Mouse (Mus musculus) liver, embryonic 12.5 days (tissue): ENCODE measurements around the gene Fbln2. TPM values are rescaled to one million over a fixed set of nuclear protein-coding genes. Genes with fewer than 3 reads are reported as not detected.
A peak's percentile ranks its signal among the peaks of the same experiment; 100 is the strongest.

Experiments
- ATAC-seq: fragments of 200-750 bp; cut with Nextera tagmentation; 2 replicates; pipeline ENCODE4 v1.8.0; 2017; ENCODE audit warnings: moderate number of reproducible peaks, mild to moderate bottlenecking, moderate library complexity
- H3K27ac ChIP-seq: fragments of 300-500 bp; sonication (generic); 2 replicates; pipeline ENCODE4 v1.5.1; 2016; ENCODE audit warnings: mild to moderate bottlenecking
- H3K27me3 ChIP-seq: fragments of 300-500 bp; sonication (generic); replicated peaks from 2 replicates; pipeline ENCODE4 v1.6.1; 2016; ENCODE audit warnings: mild to moderate bottlenecking, moderate library complexity
- H3K36me3 ChIP-seq: fragments of 300-500 bp; sonication (generic); 2 replicates; pipeline ENCODE4 v1.6.1; 2016; ENCODE audit warnings: mild to moderate bottlenecking, moderate library complexity
- H3K4me1 ChIP-seq: fragments of 300-500 bp; sonication (generic); 2 replicates; pipeline ENCODE4 v1.6.1; 2016
- H3K4me2 ChIP-seq: fragments of 300-500 bp; sonication (generic); 2 replicates; pipeline ENCODE4 v1.6.1; 2016; ENCODE audit warnings: mild to moderate bottlenecking, moderate library complexity
- H3K4me3 ChIP-seq: fragments of 300-500 bp; sonication (generic); 2 replicates; pipeline ENCODE4 v1.5.1; 2016; ENCODE audit warnings: mild to moderate bottlenecking, moderate library complexity
- H3K9ac ChIP-seq: fragments of 300-500 bp; sonication (generic); 2 replicates; pipeline ENCODE4 v1.6.1; 2016; ENCODE audit warnings: mild to moderate bottlenecking, moderate library complexity
- H3K9me3 ChIP-seq: fragments of 300-500 bp; sonication (generic); replicated peaks from 2 replicates; pipeline ENCODE4 v1.6.1; 2016; ENCODE audit warnings: mild to moderate bottlenecking, moderate library complexity
- WGBS: fragments of 180-500 bp; shearing (Covaris S2); methylation state at CpG from one replicate; pipeline ENCODE4 v1.1.7; 2016; ENCODE audit not compliant: insufficient replicate concordance; 5-methylcytosine and 5-hydroxymethylcytosine counted together
- polyA plus RNA-seq: library from polyadenylated mRNA; unstranded; fragments of >200 nt; fragmentation: Nextera tagmentation; extraction: Ambion mirVana; gene quantifications from 2 replicates; pipeline ENCODE4 v1.2.1, GENCODE M21; 2016

Fbln2 gene
- polyA plus RNA-seq, 1 experiment from 2014 or later = 15.9 TPM

DNA sequence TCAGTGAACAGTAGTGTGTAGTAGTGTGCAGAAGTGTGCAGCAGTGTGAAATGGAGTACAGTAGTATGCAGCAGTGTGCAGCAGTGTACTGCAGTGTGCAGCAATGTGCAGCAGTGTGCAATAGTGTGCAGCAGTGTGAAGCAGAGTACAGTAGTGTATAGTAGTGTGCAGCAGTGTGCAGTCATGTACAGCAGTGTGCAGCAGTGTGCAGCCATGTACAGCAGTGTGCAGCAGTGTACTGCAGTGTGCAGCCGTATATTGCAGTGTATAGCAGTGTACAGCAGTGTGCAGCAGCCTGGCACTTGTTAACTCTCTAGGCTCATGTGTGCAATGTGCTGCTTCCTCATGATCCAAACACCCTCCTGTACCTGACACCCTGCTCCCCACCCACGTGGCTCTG lies 13.8 kb upstream of the Fbln2 start:
- Histone ChIP-seq H3K4me3 (no peak overlapping the region), H3K27ac (no peak overlapping the region), H3K4me1 (0 out of 2 replicates have a peak, but pooled peaks cover 5% of the 10 kb centered on the region), H3K9me3 (no peaks in the 10 kb centered on the region), H3K36me3 (no peaks in the 10 kb centered on the region), H3K9ac (no peak overlapping the region), H3K4me2 (no peak overlapping the region), H3K27me3 (peaks cover 19% of the 10 kb centered on the region)
- WGBS = 45% methylated on average over 2 of the region's 2 CpGs
- ATAC-seq = peak; percentile 5; the same call in 1 of the 2 replicates

DNA sequence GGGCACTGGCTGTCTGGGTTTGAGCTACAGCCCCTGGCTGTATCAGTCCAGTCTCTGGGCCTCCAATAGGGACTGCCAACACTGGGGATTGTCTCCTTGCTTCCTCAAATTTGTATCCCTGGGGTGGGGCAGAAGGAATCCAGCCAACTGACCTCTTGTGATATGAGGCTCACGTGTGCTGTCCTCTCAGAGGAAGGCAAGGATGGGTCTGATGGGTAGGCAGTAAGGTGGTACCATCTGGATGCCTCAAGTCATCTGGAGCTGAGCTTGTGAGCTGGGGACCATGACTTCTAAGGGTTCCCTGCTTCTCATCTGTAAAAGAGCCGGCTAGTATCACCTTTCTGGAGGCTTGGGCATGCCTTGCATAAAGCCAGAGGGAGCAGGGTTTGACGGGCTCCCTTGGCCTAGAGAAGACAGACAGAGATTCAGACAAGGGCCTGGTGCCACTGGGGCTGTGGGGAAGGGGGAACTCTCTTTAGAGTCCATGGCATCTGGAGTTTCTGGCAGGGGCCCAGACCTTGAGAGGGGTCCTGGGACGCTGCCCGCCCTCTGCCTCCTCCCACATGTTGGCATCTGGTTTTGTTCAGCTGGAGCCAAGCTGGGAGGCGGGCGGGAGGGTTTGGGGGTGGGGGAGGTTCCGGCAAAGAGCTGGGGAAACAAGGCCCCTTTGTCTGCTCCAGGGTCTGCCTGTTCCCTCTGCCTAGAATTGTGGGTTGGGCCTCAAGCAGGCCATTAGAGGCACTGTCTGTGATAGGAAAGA lies 11.6 kb upstream of the Fbln2 start:
- H3K27ac ChIP-seq = no peak overlapping the region
- no peak overlapping the region for H3K4me2 ChIP-seq
- H3K4me1 ChIP-seq = no peaks in the 10 kb centered on the region
- ATAC-seq = no peak
- H3K4me3 ChIP-seq = no peak overlapping the region
- WGBS = 53% methylated on average over 8 of the region's 8 CpGs
- peaks cover 19% of the 10 kb centered on the region for H3K27me3 ChIP-seq
- H3K9ac ChIP-seq = no peak overlapping the region
- no peaks in the 10 kb centered on the region for H3K9me3 ChIP-seq
- H3K36me3 ChIP-seq = no peaks in the 10 kb centered on the region

DNA sequence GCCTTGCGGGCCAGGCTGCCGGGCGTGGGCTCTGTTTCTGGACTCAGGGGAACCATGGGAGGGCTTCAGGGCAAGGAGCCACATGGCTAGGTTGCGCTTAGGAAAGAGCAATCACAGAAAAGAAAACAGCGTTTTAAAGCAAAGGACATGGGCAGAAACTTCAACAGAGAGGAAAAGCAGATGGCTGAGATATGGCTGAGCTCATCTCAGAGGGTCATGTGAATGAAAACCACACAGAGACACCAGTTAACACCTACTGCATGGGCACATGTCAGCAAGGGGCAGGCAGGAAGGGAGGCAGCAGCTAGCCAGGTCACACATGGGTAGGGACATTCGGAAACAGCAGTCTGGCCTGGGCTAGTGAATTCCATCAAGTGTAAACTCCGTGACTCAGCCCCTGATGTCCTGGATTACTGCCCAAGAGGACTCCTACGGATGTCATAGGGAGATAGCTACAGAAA lies 10.3 kb upstream of the Fbln2 start:
- Histone ChIP-seq H3K27ac (no peak overlapping the region), H3K9ac (no peak overlapping the region), H3K36me3 (no peaks in the 10 kb centered on the region), H3K4me3 (no peak overlapping the region), H3K27me3 (peaks cover 25% of the 10 kb centered on the region), H3K4me2 (no peak overlapping the region), H3K4me1 (no peaks in the 10 kb centered on the region), H3K9me3 (no peaks in the 10 kb centered on the region)
- 64% methylated on average over 8 of the region's 8 CpGs for WGBS
- no peak for ATAC-seq

DNA sequence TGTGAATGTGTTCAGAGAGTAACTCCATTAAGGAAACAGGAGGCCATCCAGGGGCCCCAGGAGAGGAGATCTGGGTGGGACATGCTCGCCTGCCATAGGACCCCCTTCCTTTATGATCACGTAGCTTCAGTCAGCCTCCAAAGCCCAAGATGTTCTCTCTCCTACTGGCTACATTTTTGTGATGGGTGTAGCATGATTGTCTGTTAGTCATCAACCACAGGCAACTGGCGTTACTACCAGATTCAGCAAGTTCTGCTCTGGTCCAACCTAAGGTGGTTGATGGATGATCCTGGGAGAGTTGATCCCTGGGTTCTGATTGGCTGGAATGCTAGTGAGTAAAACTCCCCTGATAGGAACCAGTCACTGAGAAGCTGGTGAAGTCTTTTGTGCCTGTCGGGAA lies 9.7 kb upstream of the Fbln2 start:
- Histone ChIP-seq H3K4me1 (no peaks in the 10 kb centered on the region), H3K9me3 (no peaks in the 10 kb centered on the region), H3K27me3 (peaks cover 30% of the 10 kb centered on the region), H3K36me3 (no peaks in the 10 kb centered on the region), H3K4me3 (no peak overlapping the region), H3K9ac (no peak overlapping the region), H3K27ac (no peak overlapping the region), H3K4me2 (no peak overlapping the region)
- no peak for ATAC-seq
- 51% methylated on average over 4 of the region's 4 CpGs for WGBS

DNA sequence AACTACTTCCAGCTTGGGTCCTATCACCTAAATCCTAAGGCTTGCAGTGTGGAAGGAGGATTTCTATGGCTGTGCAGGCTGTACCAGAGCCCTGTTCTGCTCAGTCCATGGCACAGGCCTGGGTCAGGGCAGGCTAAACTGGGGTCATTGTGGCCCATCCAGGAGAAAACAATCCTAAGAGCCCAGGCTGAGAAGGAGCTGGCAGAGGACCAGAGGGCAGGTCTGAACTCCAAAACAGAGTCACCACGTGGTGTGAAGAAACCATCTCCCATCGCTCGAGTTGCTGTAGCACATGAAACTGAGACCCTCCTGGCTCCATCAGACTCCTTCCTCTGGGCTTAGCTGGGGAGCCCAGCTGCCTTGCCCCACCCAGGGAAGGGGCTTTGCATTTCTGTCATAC lies 6.9 kb upstream of the Fbln2 start:
- WGBS = 57% methylated on average over 3 of the region's 3 CpGs
- no peak overlapping the region for H3K27ac ChIP-seq
- H3K4me3 ChIP-seq = no peak overlapping the region
- no peaks in the 10 kb centered on the region for H3K36me3 ChIP-seq
- no peaks in the 10 kb centered on the region for H3K9me3 ChIP-seq
- no peak overlapping the region for H3K4me2 ChIP-seq
- H3K9ac ChIP-seq = no peak overlapping the region
- no peak for ATAC-seq
- H3K4me1 ChIP-seq = no peaks in the 10 kb centered on the region
- H3K27me3 ChIP-seq = peaks cover 50% of the 10 kb centered on the region

DNA sequence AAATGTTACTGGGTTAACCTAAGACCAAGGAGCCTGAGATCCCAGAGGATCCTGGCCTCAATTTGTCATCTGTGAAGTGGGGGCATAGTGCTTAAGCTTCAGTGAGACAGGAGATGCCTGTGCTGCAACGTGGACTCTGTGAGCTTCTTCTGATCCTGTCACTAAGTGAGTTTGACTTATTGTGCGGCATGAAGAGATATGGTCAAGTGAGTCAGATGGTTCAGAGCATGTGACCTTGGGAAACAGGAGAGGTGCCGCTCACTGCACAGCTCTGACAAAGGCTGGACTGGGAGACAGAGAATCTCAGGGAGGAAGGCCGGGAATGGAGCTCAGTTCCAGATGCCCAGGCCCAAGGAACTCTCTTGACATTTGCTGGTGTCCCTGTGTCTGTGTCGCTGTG lies 6.5 kb upstream of the Fbln2 start:
- no peak overlapping the region for H3K4me2 ChIP-seq
- H3K4me1 ChIP-seq = no peaks in the 10 kb centered on the region
- peaks cover 51% of the 10 kb centered on the region for H3K27me3 ChIP-seq
- H3K36me3 ChIP-seq = no peaks in the 10 kb centered on the region
- H3K27ac ChIP-seq = no peak overlapping the region
- H3K9ac ChIP-seq = no peak overlapping the region
- H3K9me3 ChIP-seq = no peaks in the 10 kb centered on the region
- no peak overlapping the region for H3K4me3 ChIP-seq
- 45% methylated on average over 5 of the region's 5 CpGs for WGBS
- no peak for ATAC-seq

DNA sequence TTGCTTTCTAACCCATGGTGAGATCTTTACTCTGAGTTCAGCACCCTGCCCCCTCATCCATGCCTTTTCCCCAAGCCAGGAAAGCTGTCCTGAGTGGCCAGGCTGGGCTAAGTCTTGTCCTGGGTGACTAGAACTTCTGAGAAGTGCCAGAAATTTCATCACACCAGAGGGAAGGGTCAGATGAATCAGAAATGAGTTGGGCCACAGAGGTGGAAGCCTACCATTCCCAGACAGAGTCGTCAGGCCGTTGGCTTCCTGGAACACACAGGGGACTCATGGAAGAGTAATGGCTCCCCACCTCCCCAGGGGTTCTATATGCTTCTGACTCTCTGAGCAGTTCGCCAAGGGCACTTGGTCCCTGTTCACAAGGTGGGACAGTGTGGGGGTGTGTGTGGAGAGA lies 4.8 kb upstream of the Fbln2 start:
- ATAC-seq = no peak
- Histone ChIP-seq H3K4me3 (no peak overlapping the region), H3K36me3 (no peaks in the 10 kb centered on the region), H3K4me2 (no peak overlapping the region), H3K27ac (no peak overlapping the region), H3K9ac (no peak overlapping the region), H3K9me3 (no peaks in the 10 kb centered on the region), H3K27me3 (peaks cover 59% of the 10 kb centered on the region), H3K4me1 (no peaks in the 10 kb centered on the region; the same call in 1 of the 2 replicates)
- 43% methylated on average over 3 of the region's 3 CpGs for WGBS

DNA sequence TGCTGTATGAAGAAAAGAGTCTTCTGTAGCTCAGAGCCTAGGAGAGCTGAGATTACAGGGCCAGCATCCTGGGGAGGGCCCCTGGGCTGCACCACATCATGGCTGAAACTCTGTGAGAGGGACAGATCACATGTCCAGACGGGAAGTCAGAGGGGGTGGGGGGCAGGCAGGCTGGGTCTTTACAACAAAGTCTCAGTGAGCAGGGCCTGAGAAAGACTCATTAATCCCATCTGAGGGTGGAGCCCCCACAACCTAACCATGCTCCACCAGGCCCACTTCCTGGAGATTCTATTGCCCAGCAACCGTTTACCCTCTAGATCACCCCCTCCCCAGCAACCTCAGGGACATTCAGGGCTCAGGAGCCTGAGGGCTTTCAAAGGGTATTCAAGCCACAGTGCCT lies 2.5 kb upstream of the Fbln2 start:
- H3K27me3 ChIP-seq = peaks cover 74% of the 10 kb centered on the region
- no peak overlapping the region for H3K9ac ChIP-seq
- no peak for ATAC-seq
- 13% methylated on average over 2 of the region's 2 CpGs for WGBS
- H3K4me2 ChIP-seq = no peak overlapping the region
- no peaks in the 10 kb centered on the region for H3K9me3 ChIP-seq
- no peaks in the 10 kb centered on the region for H3K36me3 ChIP-seq
- H3K4me3 ChIP-seq = no peak overlapping the region
- no peaks in the 10 kb centered on the region; the same call in 1 of the 2 replicates for H3K4me1 ChIP-seq
- no peak overlapping the region for H3K27ac ChIP-seq

DNA sequence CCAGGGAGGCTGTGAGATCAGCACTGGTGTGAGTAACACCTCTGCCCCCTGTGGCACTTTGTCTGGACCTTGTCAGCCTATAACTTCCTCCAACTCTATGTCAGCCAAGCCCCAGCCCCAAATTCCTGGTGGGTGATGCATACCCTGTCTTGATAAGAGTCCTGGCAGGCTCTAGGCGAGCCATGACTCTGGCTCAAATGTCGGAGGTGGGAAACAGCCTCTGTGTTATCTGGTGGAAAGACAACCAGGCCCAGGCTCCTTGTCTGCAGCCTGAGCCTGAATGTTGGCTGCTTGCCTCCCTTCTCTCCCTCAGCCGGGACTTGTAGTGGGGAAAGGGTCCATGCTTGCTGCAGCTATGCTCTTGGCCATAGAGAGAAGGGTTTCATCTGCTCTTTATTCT lies 1.4 kb upstream of the Fbln2 start:
- 19% methylated on average over 3 of the region's 3 CpGs for WGBS
- no peak overlapping the region for H3K4me3 ChIP-seq
- H3K9ac ChIP-seq = no peak overlapping the region
- ATAC-seq = no peak
- no peaks in the 10 kb centered on the region for H3K36me3 ChIP-seq
- H3K27ac ChIP-seq = no peak overlapping the region
- no peaks in the 10 kb centered on the region; the same call in 1 of the 2 replicates for H3K4me1 ChIP-seq
- peaks cover 77% of the 10 kb centered on the region for H3K27me3 ChIP-seq
- no peak overlapping the region for H3K4me2 ChIP-seq
- H3K9me3 ChIP-seq = no peaks in the 10 kb centered on the region

DNA sequence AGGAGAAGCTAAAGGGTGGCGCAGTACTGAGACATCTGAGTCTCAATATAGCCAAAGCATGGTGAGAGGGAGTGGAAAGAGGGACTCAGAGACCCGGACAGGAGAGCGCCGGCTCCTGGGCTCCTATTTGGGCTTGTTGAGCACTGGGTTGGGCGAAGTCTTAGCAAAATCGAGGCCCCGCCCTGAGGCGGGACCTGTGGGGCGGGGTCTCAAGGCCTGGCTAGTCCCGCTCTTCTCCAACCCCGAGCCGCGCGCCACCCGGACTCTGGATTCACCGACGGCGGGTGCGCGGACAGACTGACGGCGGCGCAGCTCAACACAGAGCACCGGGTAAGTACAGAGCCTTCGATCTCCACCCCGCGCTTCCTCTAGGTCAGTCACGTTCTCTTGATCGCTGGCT lies 316 bp downstream of the Fbln2 start:
- peak overlapping the region; percentile 49 for H3K4me2 ChIP-seq
- under 1% methylated on average over 29 of the region's 29 CpGs for WGBS
- H3K9ac ChIP-seq = no peak overlapping the region
- no peaks in the 10 kb centered on the region; the same call in 1 of the 2 replicates for H3K4me1 ChIP-seq
- peak; percentile 70 for ATAC-seq
- H3K27ac ChIP-seq = no peak overlapping the region
- no peaks in the 10 kb centered on the region for H3K9me3 ChIP-seq
- H3K4me3 ChIP-seq = peak overlapping the region; percentile 31
- H3K27me3 ChIP-seq = peaks cover 64% of the 10 kb centered on the region
- no peaks in the 10 kb centered on the region for H3K36me3 ChIP-seq

DNA sequence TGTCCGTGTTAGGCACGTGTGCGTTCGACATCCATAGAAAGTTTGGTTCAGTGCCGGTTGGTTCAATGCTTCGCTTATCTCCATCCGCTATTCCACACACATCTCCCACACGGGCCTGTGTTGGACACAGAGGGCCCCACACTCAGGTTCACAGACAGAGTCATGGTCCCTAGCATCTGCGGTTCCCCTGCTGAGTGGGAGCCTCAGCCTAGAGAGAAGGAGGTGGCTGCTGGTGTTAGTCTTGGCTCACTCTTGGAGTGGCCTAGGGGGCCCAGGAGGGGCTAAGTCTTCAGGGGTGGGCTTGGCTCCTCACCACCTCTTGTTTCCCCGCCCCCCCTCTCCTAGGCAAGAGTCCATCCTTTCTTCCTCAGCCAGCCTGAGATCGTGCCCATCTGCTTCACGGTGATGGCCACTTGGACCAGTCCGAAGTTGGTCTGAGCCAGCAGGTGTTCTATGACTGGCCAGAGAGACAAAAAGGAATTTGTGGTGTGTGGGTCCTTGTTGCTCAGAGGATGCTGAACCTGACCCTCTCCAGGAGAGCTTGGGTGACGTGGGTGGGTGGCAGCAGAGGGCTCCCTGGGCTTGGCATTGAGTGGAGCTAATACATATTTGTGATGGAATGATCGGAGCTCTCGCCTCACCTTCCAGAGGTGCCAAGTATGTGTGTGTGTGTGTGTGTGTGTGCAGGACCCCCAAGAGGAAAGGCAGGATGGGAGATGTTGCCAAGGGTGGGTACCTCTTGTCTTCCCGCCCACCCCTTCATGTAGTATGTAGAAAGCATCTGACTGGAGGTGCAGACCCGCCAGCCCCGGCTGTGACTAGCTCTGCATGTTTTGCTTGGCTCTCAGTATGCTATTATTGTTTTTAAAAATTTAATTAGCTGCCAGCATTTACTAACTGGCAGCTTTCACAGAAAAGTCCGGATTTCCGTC lies 1.3 kb downstream of the Fbln2 start:
- Histone ChIP-seq H3K4me3 (no peak overlapping the region), H3K4me2 (peak overlapping the region; percentile 49), H3K4me1 (no peaks in the 10 kb centered on the region; the same call in 1 of the 2 replicates), H3K27ac (no peak overlapping the region), H3K36me3 (no peaks in the 10 kb centered on the region), H3K9me3 (no peaks in the 10 kb centered on the region), H3K9ac (no peak overlapping the region), H3K27me3 (peaks cover 57% of the 10 kb centered on the region)
- WGBS = 53% methylated on average over 21 of the region's 21 CpGs
- no peak for ATAC-seq

DNA sequence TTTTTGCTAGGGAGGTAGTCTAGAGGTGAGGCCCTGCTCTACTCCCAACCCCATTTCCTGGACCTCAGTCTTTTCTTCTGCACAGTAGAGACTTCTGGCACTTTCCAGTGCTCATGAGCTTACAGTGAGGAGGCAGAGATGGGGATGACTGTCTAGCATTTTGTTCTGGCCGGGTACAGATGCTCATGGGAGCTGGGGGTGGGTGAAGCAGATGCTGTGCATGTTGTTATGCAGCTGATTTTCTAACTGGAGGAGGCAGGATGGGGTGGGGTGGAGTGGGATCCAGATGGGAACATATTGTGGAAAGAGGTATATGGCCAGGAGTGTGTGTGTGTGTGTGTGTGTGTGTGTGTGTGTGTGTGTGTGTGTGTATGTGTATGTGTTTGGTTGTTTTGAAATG lies 3.2 kb downstream of the Fbln2 start:
- Histone ChIP-seq H3K4me3 (no peak overlapping the region), H3K9ac (no peak overlapping the region), H3K36me3 (no peaks in the 10 kb centered on the region), H3K27ac (no peak overlapping the region), H3K27me3 (peaks cover 44% of the 10 kb centered on the region), H3K4me2 (no peak overlapping the region), H3K4me1 (no peaks in the 10 kb centered on the region; the same call in 1 of the 2 replicates), H3K9me3 (no peaks in the 10 kb centered on the region)
- 52% methylated on average over 1 of the region's 1 CpGs for WGBS
- no peak for ATAC-seq
